Comparison of ENCODE assay signal across 16 mouse cellular contexts in the genomic region with DNA sequence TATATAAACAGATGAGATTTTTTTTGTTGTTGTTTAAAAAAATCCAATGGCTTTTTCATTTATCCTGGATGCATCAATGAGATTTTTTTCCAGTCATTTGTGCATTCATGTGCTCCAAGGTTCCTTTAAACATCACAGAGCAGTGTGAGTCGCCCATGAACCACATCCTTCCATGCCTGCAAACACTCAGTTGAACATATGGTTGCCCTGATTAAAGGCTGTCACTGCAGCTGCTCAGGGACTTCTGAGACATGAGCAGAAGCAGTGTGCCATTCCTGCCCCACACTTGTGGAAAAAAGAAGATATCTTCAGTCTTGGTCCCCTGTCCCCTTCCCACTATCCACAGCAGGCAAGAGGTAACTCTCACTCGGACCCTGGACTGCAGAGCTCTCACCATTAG.
A peak's percentile ranks its signal among the peaks of the same experiment; 100 is the strongest.
DNase-seq lines count a peak whose midpoint lies in the region; ATAC-seq and TF ChIP-seq lines count a peak whose summit lies in the region.
"Had no signal": no experiment of that assay in that cellular context is flagged by ENCODE, and none has a peak within 500 bp of the region (broad histone marks: within the 10 kb centered on the region; RNA-seq: fewer than 3 reads in every experiment).

No protein-coding gene starts in this region.

- no peaks in the 10 kb centered on the region for H3K9me3 ChIP-seq in forebrain, embryonic 14.5 days (replicated peaks; ENCODE audit: control insufficient read depth, low read length)
- no peaks in the 10 kb centered on the region for H3K9me3 ChIP-seq in forebrain, embryonic 10.5 days
- H3K9me3 ChIP-seq in heart, embryonic 13.5 days: no peaks in the 10 kb centered on the region
- H3K9me3 ChIP-seq in limb, embryonic 11.5 days (ENCODE audit: control insufficient read depth, low read length): no peaks in the 10 kb centered on the region
- no peaks in the 10 kb centered on the region for H3K9me3 ChIP-seq in limb, embryonic 10.5 days (replicated peaks)
- H3K9me3 ChIP-seq: kidney, embryonic 15.5 days; neural tube, embryonic 15.5 days had no signal

- peaks cover 7% of the 10 kb centered on the region; the same call in 1 of the 2 replicates for H3K4me1 ChIP-seq in forebrain, embryonic 14.5 days (ENCODE audit: control insufficient read depth, insufficient read depth, low read length)
- peaks cover 56% of the 10 kb centered on the region for H3K4me1 ChIP-seq in forebrain, embryonic 10.5 days
- H3K4me1 ChIP-seq in heart, embryonic 13.5 days: peaks cover 84% of the 10 kb centered on the region
- peaks cover 12% of the 10 kb centered on the region for H3K4me1 ChIP-seq in heart, adult 2 months (ENCODE audit: control insufficient read depth, insufficient read depth, low read length)
- peaks cover 15% of the 10 kb centered on the region for H3K4me1 ChIP-seq in limb, embryonic 11.5 days (ENCODE audit: control insufficient read depth, insufficient read depth, low read length)
- peaks cover 57% of the 10 kb centered on the region for H3K4me1 ChIP-seq in limb, embryonic 10.5 days

- TF ChIP-seq POLR2A in heart, adult 2 months (IDR thresholded peaks at IDR 0.05; ENCODE audit: insufficient read depth, low read depth, low read length): no peak
- TF ChIP-seq POLR2A in myocyte (IDR thresholded peaks at IDR 0.05; ENCODE audit: insufficient read length, low read depth): no peak

- H3K27me3 ChIP-seq in forebrain, embryonic 14.5 days (replicated peaks; ENCODE audit: control insufficient read depth, insufficient read depth, low read length): no peaks in the 10 kb centered on the region
- H3K27me3 ChIP-seq in forebrain, embryonic 10.5 days (ENCODE audit: poor library complexity, severe bottlenecking): no peaks in the 10 kb centered on the region
- no peaks in the 10 kb centered on the region for H3K27me3 ChIP-seq in heart, embryonic 13.5 days (replicated peaks)
- H3K27me3 ChIP-seq in heart, adult 2 months (ENCODE audit: control insufficient read depth, insufficient read depth, low read length): no peaks in the 10 kb centered on the region
- H3K27me3 ChIP-seq in limb, embryonic 11.5 days (ENCODE audit: control insufficient read depth, insufficient read depth, low read length): no peaks in the 10 kb centered on the region
- no peaks in the 10 kb centered on the region for H3K27me3 ChIP-seq in limb, embryonic 10.5 days (ENCODE audit: low read depth, poor library complexity, severe bottlenecking)
- no peaks in the 10 kb centered on the region for H3K27me3 ChIP-seq in myocyte (ENCODE audit: control insufficient read depth, insufficient read depth, insufficient read length)
- H3K27me3 ChIP-seq: CH12.LX; kidney, embryonic 15.5 days; neural tube, embryonic 15.5 days had no signal

- no peaks in the 10 kb centered on the region for H3K36me3 ChIP-seq in forebrain, embryonic 14.5 days (ENCODE audit: control insufficient read depth, insufficient read depth, low read length)
- no peaks in the 10 kb centered on the region for H3K36me3 ChIP-seq in forebrain, embryonic 10.5 days (replicated peaks)
- no peaks in the 10 kb centered on the region for H3K36me3 ChIP-seq in heart, embryonic 13.5 days
- H3K36me3 ChIP-seq in heart, adult 2 months (ENCODE audit: control insufficient read depth, insufficient read depth, low read length): peaks cover 6% of the 10 kb centered on the region; the same call in 1 of the 2 replicates
- no peaks in the 10 kb centered on the region for H3K36me3 ChIP-seq in limb, embryonic 11.5 days (ENCODE audit: control insufficient read depth, insufficient read depth, low read length)
- H3K36me3 ChIP-seq in limb, embryonic 10.5 days: no peaks in the 10 kb centered on the region
- no peaks in the 10 kb centered on the region for H3K36me3 ChIP-seq in myocyte (ENCODE audit: control insufficient read depth, insufficient read depth)
- H3K36me3 ChIP-seq: kidney, embryonic 15.5 days; neural tube, embryonic 15.5 days had no signal

- H3K79me2 ChIP-seq in heart, adult 2 months (replicated peaks; ENCODE audit: control insufficient read depth, insufficient read depth, low read length): peaks cover 2% of the 10 kb centered on the region; the same call in 1 of the 2 replicates
- H3K79me2 ChIP-seq in myocyte (ENCODE audit: control insufficient read depth, insufficient read depth): no peaks in the 10 kb centered on the region

- TF ChIP-seq EP300 in heart, adult 2 months (IDR thresholded peaks at IDR 0.05; ENCODE audit: insufficient read depth, low read depth, low read length): no peak

- H3K4me2 ChIP-seq in forebrain, embryonic 14.5 days (ENCODE audit: low read length): no peak overlapping the region
- no peak overlapping the region for H3K4me2 ChIP-seq in heart, embryonic 13.5 days
- 0 out of 2 replicates have a peak overlapping the region, but pooled peaks have one; percentile 4 for H3K4me2 ChIP-seq in limb, embryonic 11.5 days (ENCODE audit: low read depth, severe bottlenecking)
- no peak overlapping the region for H3K4me2 ChIP-seq in myocyte (ENCODE audit: low read depth)
- H3K4me2 ChIP-seq: kidney, embryonic 15.5 days; neural tube, embryonic 15.5 days had no signal

- H3K27ac ChIP-seq in forebrain, embryonic 14.5 days (ENCODE audit: low read depth, low read length): no peak overlapping the region
- H3K27ac ChIP-seq in forebrain, embryonic 10.5 days: no peak overlapping the region
- peak overlapping the region; percentile 64 for H3K27ac ChIP-seq in heart, embryonic 13.5 days (replicated peaks)
- H3K27ac ChIP-seq in heart, adult 2 months: no peak overlapping the region
- H3K27ac ChIP-seq in limb, embryonic 11.5 days (replicated peaks; ENCODE audit: low read depth, low read length): no peak overlapping the region
- no peak overlapping the region for H3K27ac ChIP-seq in limb, embryonic 10.5 days
- H3K27ac ChIP-seq: kidney, embryonic 15.5 days; neural tube, embryonic 15.5 days had no signal

- H3ac ChIP-seq in myocyte (ENCODE audit: control insufficient read depth, insufficient read length): no peak overlapping the region

- no peak overlapping the region for H3K9ac ChIP-seq in forebrain, embryonic 14.5 days (ENCODE audit: low read length)
- H3K9ac ChIP-seq in heart, embryonic 13.5 days: 0 out of 2 replicates have a peak overlapping the region, but pooled peaks have one; percentile 4
- H3K9ac ChIP-seq in heart, adult 2 months (ENCODE audit: low read depth, low read length): no peak overlapping the region
- no peak overlapping the region for H3K9ac ChIP-seq in limb, embryonic 11.5 days (ENCODE audit: low read length)
- H3K9ac ChIP-seq: kidney, embryonic 15.5 days; neural tube, embryonic 15.5 days had no signal

- intact Hi-C loops in heart, adult 2 months (cut with DNase I): no loop called here

- 57% methylated on average over 2 of the region's 2 CpGs for WGBS in forebrain, embryonic 14.5 days
- WGBS in forebrain, embryonic 10.5 days: 85% methylated on average over 2 of the region's 2 CpGs
- WGBS in heart, embryonic 13.5 days: 18% methylated on average over 2 of the region's 2 CpGs
- 54% methylated on average over 2 of the region's 2 CpGs for WGBS in heart, adult 2 months
- WGBS in limb, embryonic 11.5 days: 29% methylated on average over 2 of the region's 2 CpGs
- WGBS in limb, embryonic 10.5 days: 44% methylated on average over 2 of the region's 2 CpGs

- no peak overlapping the region for H3K4me3 ChIP-seq in forebrain, embryonic 14.5 days (ENCODE audit: low read depth, low read length)
- H3K4me3 ChIP-seq in forebrain, embryonic 10.5 days: no peak overlapping the region
- no peak overlapping the region for H3K4me3 ChIP-seq in heart, embryonic 13.5 days
- H3K4me3 ChIP-seq in heart, adult 2 months: no peak overlapping the region
- H3K4me3 ChIP-seq in limb, embryonic 11.5 days (ENCODE audit: low read depth, low read length): no peak overlapping the region
- H3K4me3 ChIP-seq in limb, embryonic 10.5 days: no peak overlapping the region
- no peak overlapping the region for H3K4me3 ChIP-seq in myocyte
- H3K4me3 ChIP-seq: kidney, embryonic 15.5 days; neural tube, embryonic 15.5 days had no signal

- peak; percentile 65 for DNase-seq in forebrain, embryonic 14.5 days (ENCODE audit: low spot score)
- DNase-seq in forebrain, embryonic 10.5 days (ENCODE audit: extremely low spot score, low spot score): no peak
- no peak for DNase-seq in heart, adult 2 months
- DNase-seq in limb, embryonic 11.5 days (ENCODE audit: low spot score): no peak
- no peak for DNase-seq in limb, embryonic 10.5 days (ENCODE audit: low spot score)
- no peak for DNase-seq in cerebellum, postnatal 25 days
- DNase-seq: cerebellum, adult 11-12 months; cerebellum, postnatal 36 days; gastrocnemius, postnatal 36 days; lung, adult 18-20 months had no signal

- no peak for TF ChIP-seq CTCF in heart, adult 2 months (IDR thresholded peaks at IDR 0.05)

- peak; percentile 57; the same call in 1 of the 2 replicates for ATAC-seq in forebrain, embryonic 14.5 days
- no peak for ATAC-seq in heart, embryonic 13.5 days (ENCODE audit: extremely low read depth, insufficient number of reproducible peaks, low FRiP score, low TSS enrichment)
- no peak for ATAC-seq in limb, embryonic 11.5 days (ENCODE audit: insufficient number of reproducible peaks, low FRiP score, low TSS enrichment, low read depth)
- ATAC-seq: inflammation-experienced regulatory T-cells, adult 6 months had no signal

TF ChIP-seq in myocyte, 11 proteins besides CTCF, POLR2A, EP300 and RAD21:
- TF ChIP-seq MYOG (IDR thresholded peaks at IDR 0.05; ENCODE audit: control insufficient read depth in 1 of 3, insufficient read depth in 1 of 3, insufficient read length in 2 of 3, low read depth in 2 of 3) (peak in 1 of 3 experiments; percentile 26), USF1 (IDR thresholded peaks at IDR 0.05; ENCODE audit: low read depth) (no peak), MYOD1 (IDR thresholded peaks at IDR 0.05; ENCODE audit: control insufficient read depth in 1 of 3, insufficient read length in 2 of 3, low read depth in 2 of 3) (peak in 2 of 3 experiments; percentile 68 to 72), SRF (IDR thresholded peaks at IDR 0.05; ENCODE audit: control insufficient read depth, insufficient read length, low read depth) (no peak), REST (IDR thresholded peaks at IDR 0.05; ENCODE audit: insufficient read depth, insufficient read length) (no peak)
TF ChIP-seq in myocyte: peak in this region for 2.
